Mouse (Mus musculus) thymus, adult 2 months (tissue): ENCODE results near the gene Ebf3.

Source experiments
- CTCF ChIP-seq: fragments of 200-500 bp; IDR thresholded peaks from 2 replicates; pipeline ENCODE4 v1.5.1; 2012; ENCODE audit warnings: mild to moderate bottlenecking, control low read depth, low read length, moderate library complexity, borderline replicate concordance; ENCODE audit not compliant: control insufficient read depth, poor library complexity, insufficient read depth; ENCODE audit errors: extremely low read depth
- POLR2A ChIP-seq: fragments of 200-500 bp; IDR thresholded peaks from 2 replicates; pipeline ENCODE4 v1.6.1; 2012; ENCODE audit warnings: mild to moderate bottlenecking, low read length, control low read depth, moderate library complexity; ENCODE audit not compliant: control insufficient read depth, poor library complexity, insufficient read depth; ENCODE audit errors: extremely low read depth

DNA sequence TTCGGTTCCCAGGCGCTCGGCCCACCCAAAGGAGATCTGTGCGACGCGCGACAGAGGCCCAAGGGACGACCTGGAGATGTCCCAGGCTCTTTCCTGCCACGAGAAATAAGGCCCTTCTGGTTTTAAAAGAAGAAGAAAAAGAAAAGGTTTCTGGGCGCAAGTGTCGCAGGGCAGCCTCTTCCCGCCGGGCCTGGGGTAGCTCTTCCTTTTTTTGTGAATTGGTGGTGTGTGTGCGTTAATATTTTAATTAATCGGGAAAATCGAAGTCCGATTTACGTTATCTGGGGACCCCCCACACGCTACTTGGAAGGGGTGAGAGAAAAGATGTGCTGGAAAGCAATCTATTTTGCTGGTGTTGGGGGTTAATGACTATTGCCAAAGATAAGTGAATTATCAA is 1.3 kb upstream of the Ebf3 start:
- TF ChIP-seq POLR2A (no peak), CTCF (no peak)
